Mouse (Mus musculus) spleen, postnatal 36 days (tissue): ENCODE measurements around the gene Calcoco1.
"Not testable (repeated sequence)": the region's sequence is repeated elsewhere in the genome, so short reads cannot be mapped to it uniquely, and the experiment has no call there.

Experiments used
- DNase-seq, 2 experiments: peaks; one replicate each; pipeline ENCODE4 v3.0.0; 2022; ENCODE audit warnings: low spot score in 2 of 2, mixed read lengths in 1 of 2

Gene Calcoco1

GRCm38 (mm10) chr15:102692321-102692804, 29.6 kb downstream of the Calcoco1 start:
- no peak for DNase-seq

- DNase-seq, result no peak
Measured at GRCm38 (mm10) chr15:102685791-102686190, 36.2 kb downstream of the Calcoco1 start.

GRCm38 (mm10) chr15:102683670-102684069, 38.3 kb downstream of the Calcoco1 start:
- no peak for DNase-seq

- no peak for DNase-seq
Measured at GRCm38 (mm10) chr15:102676345-102676744, 45.6 kb downstream of the Calcoco1 start.

GRCm38 (mm10) chr15:102673548-102673947, 48.4 kb downstream of the Calcoco1 start:
- DNase-seq, result no peak

GRCm38 (mm10) chr15:102672215-102673071, 49.5 kb downstream of the Calcoco1 start, which contains the start of gene Atp5g2:
Atp5g2 (minus strand) TSS chr15:102672352.
- DNase-seq, result no peak

GRCm38 (mm10) chr15:102671721-102672214, 50.2 kb downstream of the Calcoco1 start:
- DNase-seq, result peak; percentile 58 to 69

- peak; percentile 93 to 94 for DNase-seq
Measured at GRCm38 (mm10) chr15:102670767-102671575, 51.0 kb downstream of the Calcoco1 start.

- DNase-seq, result no peak
Measured at GRCm38 (mm10) chr15:102670281-102670680, 51.7 kb downstream of the Calcoco1 start.

- DNase-seq, result no peak
Measured at GRCm38 (mm10) chr15:102669571-102669970, 52.4 kb downstream of the Calcoco1 start.

GRCm38 (mm10) chr15:102665494-102665893, 56.5 kb downstream of the Calcoco1 start:
- DNase-seq, result peak; percentile 35 to 51

- DNase-seq, result no peak
Measured at GRCm38 (mm10) chr15:102663825-102664224, 58.2 kb downstream of the Calcoco1 start.

GRCm38 (mm10) chr15:102662601-102663000, 59.4 kb downstream of the Calcoco1 start:
- DNase-seq, result not testable (repeated sequence)

GRCm38 (mm10) chr15:102657926-102658381, 64.0 kb downstream of the Calcoco1 start:
- no peak for DNase-seq
